Mouse (Mus musculus) testis, adult 2 months (tissue): ENCODE measurements around the gene Pip4k2b. TPM values are rescaled to one million over a fixed set of nuclear protein-coding genes. Genes with fewer than 3 reads are reported as not detected.
A peak's percentile ranks its signal among the peaks of the same experiment; 100 is the strongest.

Experiments
- H3K27ac ChIP-seq: fragments of 200-500 bp; 2 replicates; pipeline ENCODE4 v1.5.1; 2012; ENCODE audit warnings: low read depth, low read length; ENCODE audit not compliant: control insufficient read depth, insufficient read depth
- H3K27me3 ChIP-seq: fragments of 200-500 bp; 2 replicates; pipeline ENCODE4 v1.6.1; 2012; ENCODE audit warnings: mild to moderate bottlenecking, low read length, moderate library complexity; ENCODE audit not compliant: control insufficient read depth, insufficient read depth
- H3K36me3 ChIP-seq: fragments of 200-500 bp; 2 replicates; pipeline ENCODE4 v1.6.1; 2012; ENCODE audit warnings: mild to moderate bottlenecking, low read length; ENCODE audit not compliant: control insufficient read depth, insufficient read depth
- H3K4me1 ChIP-seq: fragments of 200-500 bp; 2 replicates; pipeline ENCODE4 v1.6.1; 2012; ENCODE audit warnings: low read length; ENCODE audit not compliant: control insufficient read depth, insufficient read depth
- H3K4me3 ChIP-seq: fragments of 200-500 bp; 2 replicates; pipeline ENCODE4 v1.5.1; 2012; ENCODE audit warnings: low read depth, mild to moderate bottlenecking, low read length, moderate library complexity, mixed read lengths; ENCODE audit not compliant: control insufficient read depth
- CTCF ChIP-seq: fragments of 200-500 bp; IDR thresholded peaks from 2 replicates; pipeline ENCODE4 v1.5.1; 2012; ENCODE audit warnings: low read depth, mild to moderate bottlenecking, inconsistent platforms, low read length, moderate library complexity; ENCODE audit not compliant: control insufficient read depth, insufficient read depth, insufficient replicate concordance
- POLR2A ChIP-seq: fragments of 200-500 bp; IDR thresholded peaks from 2 replicates; pipeline ENCODE4 v1.6.1; 2012; ENCODE audit warnings: low read depth, mild to moderate bottlenecking, inconsistent platforms, low read length, moderate library complexity; ENCODE audit not compliant: control insufficient read depth
- polyA plus RNA-seq: library from polyadenylated mRNA; depleted of rRNA; stranded (reverse); fragments of >200 nt; gene quantifications from 2 replicates; pipeline ENCODE4 v1.2.3, GENCODE M21; 2012; rRNA removed

The Pip4k2b gene
- polyA plus RNA-seq, 1 experiment = 2.5 TPM

- Histone ChIP-seq H3K36me3 (no peaks in the 10 kb centered on the region), H3K27me3 (no peaks in the 10 kb centered on the region), H3K27ac (peak overlapping the region; percentile 43), H3K4me1 (peaks cover 3% of the 10 kb centered on the region; the same call in 1 of the 2 replicates), H3K4me3 (no peak overlapping the region)
- TF ChIP-seq POLR2A (no peak), CTCF (no peak)
These were observed 74.7 kb downstream of the Pip4k2b start for GRCm38 (mm10) chr11:97669829-97670228.

- Histone ChIP-seq H3K4me1 (peaks cover 6% of the 10 kb centered on the region; the same call in 1 of the 2 replicates), H3K36me3 (no peaks in the 10 kb centered on the region), H3K4me3 (no peak overlapping the region), H3K27ac (peak overlapping the region; percentile 62; the same call in 1 of the 2 replicates), H3K27me3 (no peaks in the 10 kb centered on the region)
- TF ChIP-seq CTCF = no peak
- no peak for TF ChIP-seq POLR2A
These were observed 75.2 kb downstream of the Pip4k2b start for GRCm38 (mm10) chr11:97669268-97669667.

GRCm38 (mm10) chr11:97668160-97668559 lies 76.3 kb downstream of the Pip4k2b start:
- H3K27me3 ChIP-seq = no peaks in the 10 kb centered on the region
- TF ChIP-seq CTCF = no peak
- no peak for TF ChIP-seq POLR2A
- peaks cover 12% of the 10 kb centered on the region for H3K4me1 ChIP-seq
- no peaks in the 10 kb centered on the region for H3K36me3 ChIP-seq
- no peak overlapping the region for H3K4me3 ChIP-seq
- H3K27ac ChIP-seq = no peak overlapping the region

GRCm38 (mm10) chr11:97666794-97667193 lies 77.7 kb downstream of the Pip4k2b start:
- H3K4me3 ChIP-seq = no peak overlapping the region
- no peak for TF ChIP-seq CTCF
- no peak for TF ChIP-seq POLR2A
- H3K27me3 ChIP-seq = no peaks in the 10 kb centered on the region
- H3K36me3 ChIP-seq = no peaks in the 10 kb centered on the region
- H3K4me1 ChIP-seq = peaks cover 22% of the 10 kb centered on the region
- no peak overlapping the region for H3K27ac ChIP-seq

GRCm38 (mm10) chr11:97666221-97666620 lies 78.3 kb downstream of the Pip4k2b start:
- no peaks in the 10 kb centered on the region for H3K36me3 ChIP-seq
- no peak overlapping the region for H3K27ac ChIP-seq
- TF ChIP-seq CTCF = no peak
- no peak for TF ChIP-seq POLR2A
- H3K4me1 ChIP-seq = peaks cover 25% of the 10 kb centered on the region
- no peak overlapping the region for H3K4me3 ChIP-seq
- H3K27me3 ChIP-seq = no peaks in the 10 kb centered on the region

- TF ChIP-seq CTCF (no peak), POLR2A (no peak)
- H3K27me3 ChIP-seq = no peaks in the 10 kb centered on the region
- H3K36me3 ChIP-seq = no peaks in the 10 kb centered on the region
- peaks cover 33% of the 10 kb centered on the region for H3K4me1 ChIP-seq
- no peak overlapping the region for H3K4me3 ChIP-seq
- H3K27ac ChIP-seq = no peak overlapping the region
These were observed 79.1 kb downstream of the Pip4k2b start for GRCm38 (mm10) chr11:97665431-97665830.

Other genes with a start within 250 kb of the Pip4k2b start
- gene 4933428G20Rik, start 244.4 kb downstream of the Pip4k2b start, polyA plus RNA-seq = 24.3 and 28.7 TPM in 2 replicates
- 35.5 and 47.1 TPM in 2 replicates for gene Srcin1, start 168.5 kb downstream of the Pip4k2b start, polyA plus RNA-seq
- gene Epop, start 115.0 kb downstream of the Pip4k2b start, polyA plus RNA-seq = 0.47 and 0.58 TPM in 2 replicates
- 7.4 and 8.2 TPM in 2 replicates for gene Mllt6, start 81.3 kb downstream of the Pip4k2b start, polyA plus RNA-seq
- gene Cisd3, start 58.9 kb downstream of the Pip4k2b start, polyA plus RNA-seq = 17.6 and 17.7 TPM in 2 replicates
- 6.4 and 8.1 TPM in 2 replicates for gene Pcgf2, start 44.2 kb downstream of the Pip4k2b start, polyA plus RNA-seq
- 102 and 104 TPM in 2 replicates for gene Psmb3, start 41.3 kb downstream of the Pip4k2b start, polyA plus RNA-seq
- gene Cwc25, start 21.9 kb upstream of the Pip4k2b start, polyA plus RNA-seq = 5.6 and 6.3 TPM in 2 replicates
- gene 1700001P01Rik, start 31.2 kb upstream of the Pip4k2b start, polyA plus RNA-seq = 174 and 181 TPM in 2 replicates
- gene Rpl23, start 37.7 kb upstream of the Pip4k2b start, polyA plus RNA-seq = 120 and 126 TPM in 2 replicates
- 21.4 and 23.1 TPM in 2 replicates for gene Lasp1, start 54.3 kb upstream of the Pip4k2b start, polyA plus RNA-seq
- gene B230217C12Rik, start 96.1 kb upstream of the Pip4k2b start, polyA plus RNA-seq = 2.7 and 3.5 TPM in 2 replicates
- gene Fbxo47, start 139.4 kb upstream of the Pip4k2b start, polyA plus RNA-seq = 19.8 and 25.8 TPM in 2 replicates
- 64.4 and 70.5 TPM in 2 replicates for gene Plxdc1, start 241.7 kb upstream of the Pip4k2b start, polyA plus RNA-seq